Mouse (Mus musculus): ENCODE data around the gene Tom1l1. TPM values are rescaled to one million over a fixed set of nuclear protein-coding genes. Genes with fewer than 3 reads are reported as not detected.
"Not testable (repeated sequence)": the region's sequence is repeated elsewhere in the genome, so short reads cannot be mapped to it uniquely, and the experiment has no call there.

The Tom1l1 gene
- polyA plus RNA-seq (2015; fragmentation: Nextera tagmentation; extraction: Ambion mirVana), result 35.3 and 37.4 TPM in 2 replicates

DNA sequence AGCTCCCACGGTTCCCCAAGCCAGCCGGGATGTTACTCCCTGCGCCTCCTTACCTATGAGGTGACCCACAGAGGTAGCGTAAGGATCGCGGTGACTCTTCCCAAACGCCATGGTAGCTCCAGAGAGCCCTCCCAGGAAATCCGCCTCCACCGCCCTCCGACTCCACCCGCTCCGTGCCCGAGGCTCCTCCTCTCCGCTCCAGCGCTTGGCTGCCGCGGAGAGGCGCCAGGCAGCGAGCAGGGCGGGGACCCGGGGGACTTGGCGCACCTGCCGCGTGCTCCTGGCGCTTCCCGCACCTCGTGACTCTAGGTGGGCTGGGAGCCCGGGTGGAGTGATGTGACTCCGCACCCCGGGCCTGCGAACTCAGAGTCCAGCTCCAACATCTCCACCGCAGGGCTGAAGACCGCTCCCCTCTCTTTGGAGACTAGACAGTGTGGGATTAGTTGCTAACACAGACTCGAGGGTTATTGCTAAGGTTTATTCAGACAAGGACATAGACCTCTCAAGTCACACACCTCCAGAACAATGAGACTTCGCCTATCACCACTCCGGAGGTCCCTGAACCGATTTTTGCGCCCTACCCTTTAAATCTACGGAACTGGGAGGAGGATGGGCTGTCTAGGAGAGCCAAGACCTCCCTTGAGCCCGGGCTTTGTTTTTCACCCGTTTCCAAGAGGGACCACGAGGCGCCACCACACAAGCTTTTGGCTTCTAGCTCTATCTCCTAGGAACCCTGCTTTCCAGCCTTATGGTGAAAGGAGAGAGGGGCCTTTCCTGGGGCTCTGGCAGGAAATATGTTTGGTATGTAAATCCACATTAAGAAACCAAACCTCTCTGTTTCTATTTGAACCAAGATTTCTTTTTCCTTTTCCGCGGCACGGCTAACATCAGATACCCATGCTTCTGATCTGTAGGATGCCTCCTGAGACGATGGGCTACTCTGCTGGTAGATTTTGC, at the start of gene Tom1l1:
Tom1l1 (minus strand) TSS at position 907 of the 957 bp plus-strand sequence.
- peak within 1 kb of the TSS; percentile 71 for H3K4me3 ChIP-seq (replicated peaks)
- peak within 1 kb of the TSS; percentile 39 for H3K9ac ChIP-seq
- peak; percentile 89 for ATAC-seq (ENCODE audit: insufficient number of reproducible peaks, low FRiP score, low TSS enrichment, low read depth)
- H3K36me3 ChIP-seq, result peaks cover 4% of the 10 kb centered on the region; the same call in 1 of the 2 replicates
- 2% methylated on average over 47 of the region's 47 CpGs for WGBS
- H3K27ac ChIP-seq (replicated peaks), result peak within 1 kb of the TSS; percentile 76
- H3K27me3 ChIP-seq, result no peaks in the 10 kb centered on the region
- H3K4me2 ChIP-seq (replicated peaks), result peak within 1 kb of the TSS; percentile 91
- peaks cover 18% of the 10 kb centered on the region for H3K4me1 ChIP-seq
- H3K9me3 ChIP-seq (replicated peaks), result no peaks in the 10 kb centered on the region

DNA sequence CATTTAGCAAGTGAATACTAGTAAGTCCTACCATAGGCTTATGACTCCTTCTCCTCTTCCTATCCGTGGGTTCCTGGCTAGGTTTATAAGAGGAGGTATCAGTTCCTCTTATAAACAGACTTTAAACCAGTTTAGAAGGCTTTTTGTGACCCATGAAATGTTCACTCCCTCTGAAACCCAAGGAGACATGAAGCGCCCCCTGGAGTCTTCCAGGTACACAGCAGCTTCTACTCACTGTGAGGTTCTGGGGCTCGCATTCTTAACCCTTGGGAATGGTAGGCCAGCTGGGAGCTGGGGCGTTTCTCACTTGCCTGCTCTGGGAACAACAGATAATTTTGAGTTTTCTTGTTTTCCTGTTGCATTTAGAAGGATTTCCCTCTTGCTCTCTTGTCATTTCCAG, 45.4 kb upstream of the Tom1l1 start:
- Histone ChIP-seq H3K27me3 (no peaks in the 10 kb centered on the region), H3K4me2 (replicated peaks) (no peak overlapping the region), H3K9me3 (replicated peaks) (no peaks in the 10 kb centered on the region), H3K9ac (no peak overlapping the region), H3K4me3 (replicated peaks) (no peak overlapping the region), H3K4me1 (no peaks in the 10 kb centered on the region), H3K27ac (replicated peaks) (no peak overlapping the region), H3K36me3 (no peaks in the 10 kb centered on the region)
- no peak for ATAC-seq (ENCODE audit: insufficient number of reproducible peaks, low FRiP score, low TSS enrichment, low read depth)
- WGBS, result 71% methylated on average over 4 of the region's 4 CpGs

DNA sequence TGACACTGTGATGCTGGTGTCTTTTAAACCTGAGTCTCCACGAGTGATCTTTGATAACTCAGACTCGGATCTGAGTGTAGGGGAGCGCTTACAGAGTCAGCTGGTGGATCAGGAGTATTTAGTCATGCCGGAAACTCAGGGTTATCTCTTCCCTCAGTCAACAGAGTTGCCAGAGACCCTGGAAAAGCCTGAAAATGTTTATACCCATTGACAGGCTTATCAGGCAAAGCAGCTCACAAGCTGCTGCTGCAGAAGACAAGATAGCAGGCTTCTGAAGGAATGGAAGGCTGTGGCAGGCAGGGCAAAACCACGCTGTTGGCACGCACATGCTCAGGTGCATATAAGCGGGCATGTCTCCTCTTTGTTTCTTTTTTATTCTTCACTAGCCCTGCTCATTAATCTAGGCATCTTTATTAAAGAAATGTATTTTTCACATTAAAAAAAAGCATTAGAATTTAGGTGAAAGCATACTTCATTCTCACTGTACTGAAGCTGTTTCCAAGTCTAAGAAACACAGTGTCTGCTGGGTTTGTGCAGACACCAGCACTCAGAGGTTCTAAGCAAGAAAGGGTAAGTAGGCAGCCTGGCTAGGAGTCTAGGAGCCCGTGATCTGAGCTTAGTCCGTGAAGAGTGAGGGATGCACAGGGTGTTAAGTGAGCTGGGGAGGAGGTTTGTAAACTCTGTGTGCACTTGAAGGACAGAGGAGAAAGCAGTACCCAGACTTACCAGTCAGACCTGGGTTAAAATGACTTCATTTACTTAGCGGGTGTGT, 39.4 kb upstream of the Tom1l1 start:
- no peak overlapping the region for H3K4me2 ChIP-seq (replicated peaks)
- no peaks in the 10 kb centered on the region for H3K4me1 ChIP-seq
- no peak overlapping the region for H3K4me3 ChIP-seq (replicated peaks)
- H3K27me3 ChIP-seq, result no peaks in the 10 kb centered on the region
- no peak overlapping the region for H3K9ac ChIP-seq
- WGBS, result 77% methylated on average over 10 of the region's 10 CpGs
- H3K9me3 ChIP-seq (replicated peaks), result no peaks in the 10 kb centered on the region
- no peaks in the 10 kb centered on the region for H3K36me3 ChIP-seq
- no peak overlapping the region for H3K27ac ChIP-seq (replicated peaks)
- no peak for ATAC-seq (ENCODE audit: insufficient number of reproducible peaks, low FRiP score, low TSS enrichment, low read depth)

DNA sequence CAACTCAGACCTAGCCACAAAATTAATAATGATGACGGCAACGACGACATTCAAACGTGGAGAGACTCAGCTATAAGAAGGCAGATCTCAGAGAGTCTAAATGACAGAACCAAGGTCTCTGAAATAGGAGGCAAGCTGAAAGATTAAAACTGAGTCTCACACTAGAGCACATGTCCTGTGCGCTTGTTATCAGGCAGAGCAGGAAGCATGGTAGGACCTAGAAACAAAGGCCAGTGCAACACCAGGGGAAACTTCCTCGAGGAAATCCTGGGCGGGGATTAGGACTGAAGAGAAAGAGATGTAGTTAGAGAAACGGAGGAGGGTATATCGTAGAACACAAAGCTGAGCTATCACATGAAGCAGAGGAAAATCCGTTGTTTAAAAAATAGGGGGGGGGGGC, 38.6 kb upstream of the Tom1l1 start:
- H3K9me3 ChIP-seq (replicated peaks), result no peaks in the 10 kb centered on the region
- H3K27me3 ChIP-seq, result no peaks in the 10 kb centered on the region
- H3K9ac ChIP-seq, result no peak overlapping the region
- WGBS, result 80% methylated on average over 10 of the region's 10 CpGs
- ATAC-seq (ENCODE audit: insufficient number of reproducible peaks, low FRiP score, low TSS enrichment, low read depth), result no peak
- H3K4me1 ChIP-seq, result no peaks in the 10 kb centered on the region
- no peaks in the 10 kb centered on the region for H3K36me3 ChIP-seq
- no peak overlapping the region for H3K27ac ChIP-seq (replicated peaks)
- H3K4me3 ChIP-seq (replicated peaks), result no peak overlapping the region
- H3K4me2 ChIP-seq (replicated peaks), result no peak overlapping the region

DNA sequence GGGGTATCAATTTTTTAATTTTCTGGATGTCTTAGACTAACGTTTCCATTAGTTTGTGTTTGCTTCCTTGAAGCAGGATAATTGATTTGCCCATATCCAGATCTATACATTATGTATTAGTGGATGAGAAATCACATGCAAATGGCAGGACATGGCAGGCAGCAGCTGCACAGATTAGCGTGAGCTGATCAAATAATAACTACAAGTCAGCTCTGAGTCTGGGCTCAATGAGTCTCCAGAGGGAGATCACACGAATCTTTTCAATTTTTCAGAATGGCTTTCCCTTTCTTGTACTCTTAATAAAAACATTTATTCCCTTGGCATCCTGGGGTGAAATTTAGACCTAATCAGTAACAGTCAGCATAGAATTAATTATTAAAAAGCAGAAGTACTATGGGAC, 34.1 kb upstream of the Tom1l1 start:
- Histone ChIP-seq H3K4me3 (replicated peaks) (no peak overlapping the region), H3K27ac (replicated peaks) (no peak overlapping the region), H3K4me2 (replicated peaks) (no peak overlapping the region), H3K36me3 (no peaks in the 10 kb centered on the region), H3K9me3 (replicated peaks) (no peaks in the 10 kb centered on the region), H3K9ac (no peak overlapping the region), H3K27me3 (no peaks in the 10 kb centered on the region), H3K4me1 (no peaks in the 10 kb centered on the region)
- WGBS, result 63% methylated on average over 3 of the region's 3 CpGs
- no peak for ATAC-seq (ENCODE audit: insufficient number of reproducible peaks, low FRiP score, low TSS enrichment, low read depth)

DNA sequence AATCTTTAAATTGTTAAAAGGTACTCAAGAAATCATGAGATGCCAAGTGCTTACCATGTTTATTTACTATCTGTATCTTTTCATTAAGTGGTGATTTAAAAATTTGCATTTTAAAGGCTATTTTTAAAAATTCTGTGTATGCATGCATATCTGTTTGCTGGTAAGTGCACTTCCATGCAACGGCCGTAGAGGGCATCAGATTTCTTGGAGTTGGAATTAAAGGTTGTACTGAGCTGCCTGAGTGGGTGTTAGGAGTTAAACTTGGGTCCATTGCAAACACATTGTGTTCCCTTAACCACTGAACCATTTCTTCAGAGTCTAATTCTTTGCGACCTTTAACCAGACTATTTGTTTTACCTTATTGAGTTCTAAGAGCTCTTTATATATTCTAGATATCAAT, 29.6 kb upstream of the Tom1l1 start:
- no peak for ATAC-seq (ENCODE audit: insufficient number of reproducible peaks, low FRiP score, low TSS enrichment, low read depth)
- no peak overlapping the region for H3K4me2 ChIP-seq (replicated peaks)
- 89% methylated on average over 3 of the region's 3 CpGs for WGBS
- no peaks in the 10 kb centered on the region for H3K9me3 ChIP-seq (replicated peaks)
- no peaks in the 10 kb centered on the region for H3K27me3 ChIP-seq
- no peaks in the 10 kb centered on the region for H3K4me1 ChIP-seq
- H3K9ac ChIP-seq, result no peak overlapping the region
- H3K36me3 ChIP-seq, result no peaks in the 10 kb centered on the region
- no peak overlapping the region for H3K27ac ChIP-seq (replicated peaks)
- no peak overlapping the region for H3K4me3 ChIP-seq (replicated peaks)

DNA sequence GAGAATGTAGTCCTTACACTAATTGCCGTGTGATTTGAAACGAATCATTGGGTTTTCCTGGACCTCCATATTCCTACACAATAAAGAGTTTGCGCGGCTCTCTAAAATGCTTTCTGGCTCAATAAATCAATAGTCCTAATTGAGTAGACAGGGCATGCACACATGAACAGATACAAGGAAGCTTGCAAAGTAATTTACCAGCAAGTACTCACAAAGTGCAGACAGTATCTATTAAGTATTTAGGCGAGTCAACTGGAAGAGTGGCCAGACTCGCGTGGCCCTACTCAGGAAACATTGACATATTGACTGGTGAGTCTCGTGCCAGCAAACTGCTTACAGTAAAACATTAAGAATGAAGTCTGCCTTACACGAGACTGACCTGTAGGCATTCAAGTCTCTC, 23.4 kb upstream of the Tom1l1 start:
- H3K36me3 ChIP-seq, result no peaks in the 10 kb centered on the region
- no peaks in the 10 kb centered on the region for H3K4me1 ChIP-seq
- no peak for ATAC-seq (ENCODE audit: insufficient number of reproducible peaks, low FRiP score, low TSS enrichment, low read depth)
- H3K27ac ChIP-seq (replicated peaks), result no peak overlapping the region
- no peaks in the 10 kb centered on the region for H3K9me3 ChIP-seq (replicated peaks)
- 82% methylated on average over 9 of the region's 9 CpGs for WGBS
- H3K27me3 ChIP-seq, result no peaks in the 10 kb centered on the region
- no peak overlapping the region for H3K4me3 ChIP-seq (replicated peaks)
- H3K4me2 ChIP-seq (replicated peaks), result no peak overlapping the region
- H3K9ac ChIP-seq, result no peak overlapping the region

DNA sequence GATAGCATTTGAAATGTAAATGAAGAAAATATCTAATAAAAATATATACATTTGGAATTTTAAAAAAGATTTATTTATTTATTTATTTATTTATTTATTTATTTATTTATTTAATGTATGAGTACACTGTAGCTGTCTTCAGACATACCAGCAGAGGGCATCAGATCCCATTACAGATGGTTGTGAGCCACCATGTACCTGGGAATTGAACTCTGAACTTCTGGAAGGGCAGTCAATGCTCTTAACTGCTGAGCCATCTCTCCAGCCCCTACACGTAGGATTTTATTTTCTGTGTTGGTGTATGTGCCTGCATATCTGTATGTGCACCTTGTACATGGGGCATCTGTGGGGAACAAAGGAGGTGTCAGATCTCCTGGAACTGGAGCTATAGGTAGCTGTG, 19.0 kb upstream of the Tom1l1 start:
- not testable (repeated sequence) for H3K36me3 ChIP-seq; H3K27ac ChIP-seq (replicated peaks); H3K9ac ChIP-seq; H3K27me3 ChIP-seq; H3K4me3 ChIP-seq (replicated peaks); H3K9me3 ChIP-seq (replicated peaks); ATAC-seq (ENCODE audit: insufficient number of reproducible peaks, low FRiP score, low TSS enrichment, low read depth); H3K4me1 ChIP-seq; H3K4me2 ChIP-seq (replicated peaks)
- 97% methylated on average over 1 of the region's 1 CpGs for WGBS

DNA sequence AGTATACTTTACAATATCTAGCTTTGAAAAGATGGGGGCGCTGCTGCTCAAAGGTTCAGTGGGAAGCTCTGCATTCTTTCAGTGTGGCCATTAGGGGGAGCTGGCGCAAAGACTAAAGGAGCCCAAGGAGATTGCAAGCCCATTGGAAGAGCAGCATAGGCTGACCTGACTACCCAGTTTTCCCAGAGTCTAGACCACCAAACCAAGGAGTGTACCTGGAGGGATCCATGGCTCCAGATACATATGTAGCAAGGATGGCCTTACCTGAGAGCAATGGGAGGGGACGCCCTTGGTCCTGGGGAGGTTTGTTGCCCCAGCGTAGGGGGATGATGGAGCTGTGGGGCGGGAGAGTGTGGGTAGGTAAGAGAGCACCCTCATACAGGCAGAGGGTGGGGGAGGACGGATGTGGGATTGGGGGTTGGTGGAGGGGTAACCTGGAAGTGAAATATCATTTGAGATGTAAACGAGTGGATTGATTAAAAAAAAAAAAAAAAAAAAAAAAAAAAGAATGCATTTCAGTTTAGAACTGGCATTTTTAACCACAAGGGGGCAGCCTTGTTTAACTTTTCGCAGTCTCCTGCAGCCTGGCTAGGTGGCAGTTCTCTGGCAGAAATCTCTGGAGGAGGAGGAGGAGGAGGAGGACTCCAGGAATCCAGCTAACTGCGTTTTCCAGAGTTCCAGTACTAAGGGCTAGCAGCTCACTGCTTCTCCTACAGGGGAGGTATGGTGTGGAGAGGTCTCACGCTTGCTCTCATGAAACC, 9.5 kb upstream of the Tom1l1 start:
- ATAC-seq (ENCODE audit: insufficient number of reproducible peaks, low FRiP score, low TSS enrichment, low read depth), result peak; percentile 73; the same call in 1 of the 2 replicates
- H3K4me2 ChIP-seq (replicated peaks), result peak overlapping the region; percentile 46

DNA sequence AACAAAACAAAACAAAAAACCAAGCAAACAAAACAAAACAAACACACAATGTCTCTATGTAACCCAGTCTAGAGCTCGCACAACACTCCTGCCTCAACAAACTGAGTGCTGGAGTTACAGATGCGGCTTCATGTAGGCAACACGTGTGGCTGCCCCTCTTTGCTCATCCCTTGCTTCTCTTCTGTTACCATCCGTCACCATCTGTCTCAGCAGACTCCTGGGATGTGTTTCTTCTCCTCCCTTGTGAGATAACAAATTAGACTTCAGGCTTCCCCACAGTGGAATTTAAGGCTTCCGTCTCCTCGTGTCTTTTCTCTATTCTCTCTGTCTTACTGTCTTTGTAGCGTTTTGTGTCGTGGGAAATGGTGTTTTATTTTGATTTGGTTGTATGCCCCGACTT, 7.6 kb upstream of the Tom1l1 start:
- Histone ChIP-seq H3K36me3 (no peaks in the 10 kb centered on the region), H3K4me2 (replicated peaks) (no peak overlapping the region), H3K27me3 (no peaks in the 10 kb centered on the region), H3K4me1 (0 out of 2 replicates have a peak, but pooled peaks cover 3% of the 10 kb centered on the region), H3K27ac (replicated peaks) (no peak overlapping the region), H3K9me3 (replicated peaks) (no peaks in the 10 kb centered on the region), H3K4me3 (replicated peaks) (no peak overlapping the region), H3K9ac (no peak overlapping the region)
- 62% methylated on average over 9 of the region's 9 CpGs for whole genome bisulfite sequencing
- no peak for ATAC-seq (ENCODE audit: insufficient number of reproducible peaks, low FRiP score, low TSS enrichment, low read depth)

More for the DNA sequence above, 9.5 kb upstream of the Tom1l1 start:
- 0 out of 2 replicates have a peak, but pooled peaks cover 3% of the 10 kb centered on the region for H3K4me1 ChIP-seq
- H3K9me3 ChIP-seq (replicated peaks), result no peaks in the 10 kb centered on the region
- 18% methylated on average over 10 of the region's 10 CpGs for WGBS
- H3K9ac ChIP-seq, result no peak overlapping the region
- H3K27ac ChIP-seq (replicated peaks), result no peak overlapping the region
- no peaks in the 10 kb centered on the region for H3K36me3 ChIP-seq
- H3K4me3 ChIP-seq (replicated peaks), result peak overlapping the region; percentile 18
- no peaks in the 10 kb centered on the region for H3K27me3 ChIP-seq

DNA sequence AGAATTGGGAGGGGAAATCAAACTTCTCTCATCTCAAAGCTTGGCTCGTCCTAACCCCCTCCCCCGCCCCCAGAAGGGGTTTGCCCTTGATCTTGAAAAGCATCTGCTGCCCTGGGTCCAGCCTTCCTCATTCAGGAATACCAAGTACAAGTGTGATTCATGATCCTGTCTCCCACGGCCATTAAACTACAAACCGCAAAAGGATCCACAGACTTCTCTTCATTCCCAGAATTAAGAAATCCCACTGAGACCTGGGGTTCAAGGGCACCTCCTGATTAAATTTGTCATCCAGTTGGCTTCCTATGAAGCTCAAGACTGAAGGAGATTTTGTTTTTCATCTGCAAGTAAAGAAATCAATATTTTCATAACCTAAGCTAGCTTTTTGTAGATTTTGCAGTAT, 6.0 kb upstream of the Tom1l1 start:
- no peak overlapping the region for H3K9ac ChIP-seq
- 56% methylated on average over 4 of the region's 4 CpGs for WGBS
- H3K9me3 ChIP-seq (replicated peaks), result no peaks in the 10 kb centered on the region
- H3K4me3 ChIP-seq (replicated peaks), result no peak overlapping the region
- no peak for ATAC-seq (ENCODE audit: insufficient number of reproducible peaks, low FRiP score, low TSS enrichment, low read depth)
- H3K27me3 ChIP-seq, result no peaks in the 10 kb centered on the region
- H3K36me3 ChIP-seq, result no peaks in the 10 kb centered on the region
- no peak overlapping the region for H3K27ac ChIP-seq (replicated peaks)
- 0 out of 2 replicates have a peak, but pooled peaks cover 3% of the 10 kb centered on the region for H3K4me1 ChIP-seq
- H3K4me2 ChIP-seq (replicated peaks), result no peak overlapping the region

Data from embryonic facial prominence, embryonic 15.5 days (tissue).